Mouse (Mus musculus) heart, postnatal 0 days (tissue): ENCODE measurements at regions not wholly inside any gene's neighbourhood (a gene's known extent, or its start where the extent isn't known, plus 50 kb on each side); places are given as distances from the start of the nearest gene placed in this dataset.

Source experiments
- ATAC-seq: fragments of 200-750 bp; cut with Nextera tagmentation; 2 replicates; pipeline ENCODE4 v1.8.0; 2017; ENCODE audit warnings: low read depth, moderate number of reproducible peaks, moderate library complexity; ENCODE audit not compliant: insufficient read depth
- DNase-seq: peaks from one replicate; pipeline ENCODE4 v3.0.0-alpha.2; 2016; ENCODE audit warnings: low spot score
- H3K27ac ChIP-seq: fragments of 300-500 bp; sonication (generic); 2 replicates; pipeline ENCODE4 v1.5.1; 2014; ENCODE audit warnings: low read depth, mild to moderate bottlenecking
- H3K27me3 ChIP-seq: fragments of 300-500 bp; sonication (generic); 2 replicates; pipeline ENCODE4 v1.6.1; 2014; ENCODE audit warnings: low read length, mixed read lengths; ENCODE audit not compliant: control insufficient read depth, insufficient read depth
- H3K36me3 ChIP-seq: fragments of 300-500 bp; sonication (generic); replicated peaks from 2 replicates; pipeline ENCODE4 v1.6.1; 2014; ENCODE audit warnings: low read length, mixed read lengths; ENCODE audit not compliant: control insufficient read depth, insufficient read depth
- H3K4me1 ChIP-seq: fragments of 300-500 bp; sonication (generic); 2 replicates; pipeline ENCODE4 v1.6.1; 2014; ENCODE audit warnings: antibody characterized with exemption; ENCODE audit not compliant: control insufficient read depth, insufficient read depth
- H3K4me2 ChIP-seq: fragments of 300-500 bp; sonication (generic); 2 replicates; pipeline ENCODE4 v1.6.1; 2014; ENCODE audit warnings: low read depth, mild to moderate bottlenecking, low read length, moderate library complexity
- H3K4me3 ChIP-seq: fragments of 300-500 bp; sonication (generic); 2 replicates; pipeline ENCODE4 v1.5.1; 2014; ENCODE audit warnings: low read depth, low read length
- H3K9ac ChIP-seq: fragments of 300-500 bp; sonication (generic); replicated peaks from 2 replicates; pipeline ENCODE4 v1.6.1; 2014; ENCODE audit warnings: low read depth, low read length, mixed read lengths
- H3K9me3 ChIP-seq: fragments of 300-500 bp; sonication (generic); replicated peaks from 2 replicates; pipeline ENCODE4 v1.6.1; 2016; ENCODE audit warnings: low read length; ENCODE audit not compliant: control insufficient read depth
- CTCF ChIP-seq: IDR thresholded peaks from 2 replicates; pipeline ENCODE4 v1.5.1; 2016; ENCODE audit warnings: antibody characterized with exemption, control low read depth, low read depth
- EP300 ChIP-seq: IDR thresholded peaks from 2 replicates; pipeline ENCODE4 v1.6.1; 2016; ENCODE audit warnings: antibody characterized with exemption, low read depth
- WGBS: fragments of 180-500 bp; shearing (Covaris S2); extraction: QIAGEN DNeasy Blood & Tissue Kit; methylation state at CpG from one replicate; pipeline ENCODE4 v1.1.7; 2014; 5-methylcytosine and 5-hydroxymethylcytosine counted together

- Histone ChIP-seq H3K4me1 (no peaks in the 10 kb centered on the region), H3K27me3 (no peaks in the 10 kb centered on the region), H3K27ac (no peak overlapping the region), H3K4me2 (no peak overlapping the region), H3K9me3 (no peaks in the 10 kb centered on the region), H3K4me3 (no peak overlapping the region), H3K36me3 (no peaks in the 10 kb centered on the region), H3K9ac (no peak overlapping the region)
- TF ChIP-seq CTCF (no peak), EP300 (no peak)
- ATAC-seq (no peak), DNase-seq (no peak)
- WGBS: 43% methylated on average over 5 of the region's 5 CpGs
Measured at GRCm38 (mm10) chr4:55663856-55664255, 131.6 kb upstream of the Klf4 start.

GRCm38 (mm10) chr4:55662041-55662440, 129.8 kb upstream of the Klf4 start:
- H3K4me3 ChIP-seq: no peak overlapping the region
- no peak overlapping the region for H3K9ac ChIP-seq
- no peaks in the 10 kb centered on the region for H3K27me3 ChIP-seq
- no peak overlapping the region for H3K4me2 ChIP-seq
- no peaks in the 10 kb centered on the region for H3K36me3 ChIP-seq
- H3K9me3 ChIP-seq: no peaks in the 10 kb centered on the region
- no peaks in the 10 kb centered on the region for H3K4me1 ChIP-seq
- no peak for ATAC-seq
- WGBS: 63% methylated on average over 5 of the region's 5 CpGs
- DNase-seq: no peak
- no peak overlapping the region for H3K27ac ChIP-seq
- TF ChIP-seq CTCF (no peak), EP300 (no peak)

- no peak overlapping the region for H3K4me3 ChIP-seq
- H3K36me3 ChIP-seq: no peaks in the 10 kb centered on the region
- WGBS: 91% methylated on average over 6 of the region's 6 CpGs
- 0 out of 2 replicates have a peak, but pooled peaks cover 3% of the 10 kb centered on the region for H3K27me3 ChIP-seq
- ATAC-seq (no peak), DNase-seq (no peak)
- no peak overlapping the region for H3K4me2 ChIP-seq
- H3K4me1 ChIP-seq: no peaks in the 10 kb centered on the region
- H3K9ac ChIP-seq: no peak overlapping the region
- H3K27ac ChIP-seq: no peak overlapping the region
- TF ChIP-seq EP300: no peak
- TF ChIP-seq CTCF: no peak
- H3K9me3 ChIP-seq: no peaks in the 10 kb centered on the region
Measured at GRCm38 (mm10) chr4:55658904-55659303, 126.6 kb upstream of the Klf4 start.

GRCm38 (mm10) chr4:55655329-55655728, 123.1 kb upstream of the Klf4 start:
- Histone ChIP-seq H3K27ac (no peak overlapping the region), H3K4me2 (no peak overlapping the region), H3K9me3 (no peaks in the 10 kb centered on the region), H3K36me3 (no peaks in the 10 kb centered on the region), H3K27me3 (0 out of 2 replicates have a peak, but pooled peaks cover 3% of the 10 kb centered on the region), H3K4me1 (peaks cover 10% of the 10 kb centered on the region; the same call in 1 of the 2 replicates), H3K4me3 (no peak overlapping the region), H3K9ac (no peak overlapping the region)
- DNase-seq: no peak
- WGBS: 86% methylated on average over 2 of the region's 2 CpGs
- no peak for ATAC-seq
- TF ChIP-seq CTCF: no peak
- TF ChIP-seq EP300: no peak

GRCm38 (mm10) chr4:55652628-55653027, 120.4 kb upstream of the Klf4 start:
- Histone ChIP-seq H3K4me3 (no peak overlapping the region), H3K4me1 (peaks cover 12% of the 10 kb centered on the region; the same call in 1 of the 2 replicates), H3K27me3 (0 out of 2 replicates have a peak, but pooled peaks cover 3% of the 10 kb centered on the region), H3K9ac (no peak overlapping the region), H3K27ac (peak overlapping the region; percentile 95), H3K36me3 (no peaks in the 10 kb centered on the region), H3K4me2 (0 out of 2 replicates have a peak overlapping the region, but pooled peaks have one; percentile 61), H3K9me3 (no peaks in the 10 kb centered on the region)
- TF ChIP-seq CTCF: no peak
- no peak for TF ChIP-seq EP300
- WGBS: 82% methylated on average over 5 of the region's 5 CpGs
- DNase-seq: no peak
- ATAC-seq: no peak

- DNase-seq: peak; percentile 70
- TF ChIP-seq CTCF (0 out of 2 replicates have a peak, but pooled peaks have one; percentile 6), EP300 (peak; percentile 40; the same call in 1 of the 2 replicates)
- WGBS: 19% methylated on average over 12 of the region's 12 CpGs
Measured at GRCm38 (mm10) chr4:55651811-55652410, 119.6 kb upstream of the Klf4 start.

More at GRCm38 (mm10) chr4:55651811-55652410, 119.6 kb upstream of the Klf4 start:
- Histone ChIP-seq H3K4me3 (peak overlapping the region; percentile 61), H3K9ac (peak overlapping the region; percentile 67), H3K9me3 (no peaks in the 10 kb centered on the region), H3K27ac (peak overlapping the region; percentile 95), H3K4me2 (peak overlapping the region; percentile 61), H3K36me3 (no peaks in the 10 kb centered on the region), H3K27me3 (0 out of 2 replicates have a peak, but pooled peaks cover 3% of the 10 kb centered on the region), H3K4me1 (peaks cover 12% of the 10 kb centered on the region; the same call in 1 of the 2 replicates)
- no peak for ATAC-seq
